Mouse (Mus musculus) liver (tissue): Measurements from ENCODE around the gene Ripply3.
"Not testable (repeated sequence)": the region's sequence is repeated elsewhere in the genome, so short reads cannot be mapped to it uniquely, and the experiment has no call there.

Experiments used
- DNase-seq: peaks from one replicate; pipeline ENCODE4 v3.0.0-alpha.2; 2020; ENCODE audit warnings: mixed read lengths

Gene Ripply3

GRCm38 (mm10) chr16:94315215-94315614 lies 13.0 kb upstream of the Ripply3 start:
- no peak for DNase-seq

- DNase-seq = no peak
Measured at GRCm38 (mm10) chr16:94317752-94318151, 10.5 kb upstream of the Ripply3 start.

GRCm38 (mm10) chr16:94320223-94320622 lies 8.0 kb upstream of the Ripply3 start:
- no peak for DNase-seq

GRCm38 (mm10) chr16:94323681-94324080 lies 4.5 kb upstream of the Ripply3 start:
- no peak for DNase-seq

GRCm38 (mm10) chr16:94326008-94326407 lies 2.2 kb upstream of the Ripply3 start:
- no peak for DNase-seq

GRCm38 (mm10) chr16:94328881-94329867 lies 954 bp downstream of the Ripply3 start:
- no peak for DNase-seq

- no peak for DNase-seq
Measured at GRCm38 (mm10) chr16:94330429-94330828, 2.2 kb downstream of the Ripply3 start.

- no peak for DNase-seq
Measured at GRCm38 (mm10) chr16:94331233-94331885, 3.1 kb downstream of the Ripply3 start.

GRCm38 (mm10) chr16:94331886-94332252 lies 3.6 kb downstream of the Ripply3 start:
- peak; percentile 78 for DNase-seq

GRCm38 (mm10) chr16:94335656-94336055 lies 7.4 kb downstream of the Ripply3 start:
- no peak for DNase-seq

GRCm38 (mm10) chr16:94339164-94340160 lies 11.2 kb downstream of the Ripply3 start:
- not testable (repeated sequence) for DNase-seq

GRCm38 (mm10) chr16:94345733-94346132 lies 17.5 kb downstream of the Ripply3 start:
- no peak for DNase-seq

- DNase-seq = no peak
Measured at GRCm38 (mm10) chr16:94347080-94347731, 19.0 kb downstream of the Ripply3 start.

GRCm38 (mm10) chr16:94348779-94349178 lies 20.6 kb downstream of the Ripply3 start:
- no peak for DNase-seq

- DNase-seq = no peak
Measured at GRCm38 (mm10) chr16:94349588-94350286, 21.5 kb downstream of the Ripply3 start.

- no peak for DNase-seq
Measured at GRCm38 (mm10) chr16:94350287-94350677, 22.1 kb downstream of the Ripply3 start.

- DNase-seq = no peak
Measured at GRCm38 (mm10) chr16:94354450-94354849, 26.2 kb downstream of the Ripply3 start.

- DNase-seq = no peak
Measured at GRCm38 (mm10) chr16:94356046-94356445, 27.8 kb downstream of the Ripply3 start.

- no peak for DNase-seq
Measured at GRCm38 (mm10) chr16:94356776-94357494, 28.7 kb downstream of the Ripply3 start.

GRCm38 (mm10) chr16:94358091-94358490 lies 29.9 kb downstream of the Ripply3 start:
- no peak for DNase-seq
